Mouse (Mus musculus): ENCODE results near the gene Clvs2.
A peak's percentile ranks its signal among the peaks of the same experiment; 100 is the strongest.

The Clvs2 gene

DNA sequence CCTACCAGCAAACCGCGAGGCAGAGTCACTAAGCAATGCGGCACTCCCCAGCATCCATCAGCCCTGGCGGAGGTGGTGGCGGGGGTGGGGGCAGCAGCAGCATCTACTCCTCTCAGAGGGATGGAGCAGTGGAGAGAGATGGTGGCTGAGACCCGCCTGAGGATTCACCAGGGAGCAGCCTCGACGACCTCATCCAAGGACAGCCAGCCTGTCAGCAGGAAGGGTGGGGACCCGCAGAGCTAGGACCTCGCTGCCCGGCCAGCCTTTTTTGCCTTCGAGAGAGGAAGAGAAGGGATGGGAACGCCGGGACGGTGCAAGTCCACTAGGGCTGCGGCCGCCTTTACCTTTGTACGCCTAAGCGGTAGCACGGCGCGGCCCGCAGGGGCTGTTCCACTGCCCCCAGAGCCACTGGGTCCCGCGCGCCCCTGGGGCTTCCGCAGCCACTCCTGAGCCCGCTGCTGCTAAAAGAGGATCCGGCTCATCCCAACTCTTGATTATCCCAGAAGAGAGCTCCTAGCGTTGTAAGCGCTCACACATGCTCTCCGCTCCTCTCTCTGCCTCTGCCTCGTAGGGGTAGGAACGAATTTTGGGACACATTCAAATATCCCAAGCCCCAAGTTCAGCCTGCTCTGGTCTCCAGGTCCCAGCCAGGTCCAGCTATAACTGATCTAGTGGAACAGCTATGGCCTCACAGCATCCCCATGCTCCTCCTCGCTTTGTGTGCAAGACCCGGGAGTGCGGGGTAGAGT is at the start of gene Clvs2:
TSS of gene Clvs2 (minus strand) at position 639 of the 749 bp plus-strand sequence.
- Histone ChIP-seq H3K27me3 (ENCODE audit: insufficient read depth, low read length) (peaks cover 2% of the 10 kb centered on the region; the same call in 1 of the 2 replicates), H3K36me3 (ENCODE audit: insufficient read depth, low read length) (no peaks in the 10 kb centered on the region), H3K4me1 (replicated peaks; ENCODE audit: low read depth, low read length) (peaks cover 21% of the 10 kb centered on the region), H3K9me3 (ENCODE audit: low read length) (no peaks in the 10 kb centered on the region), H3K4me3 (replicated peaks; ENCODE audit: low read length) (peak within 1 kb of the TSS; percentile 82)
- TF ChIP-seq POU5F1 (IDR thresholded peaks at IDR 0.05; ENCODE audit: borderline replicate concordance, low read length): no peak
- no peak for TF ChIP-seq CTCF (conservative IDR thresholded peaks at IDR 0.05; ENCODE audit: low read length)
- TF ChIP-seq NANOG (IDR thresholded peaks at IDR 0.05; ENCODE audit: borderline replicate concordance, low read length): no peak

- no peaks in the 10 kb centered on the region for H3K27me3 ChIP-seq (ENCODE audit: insufficient read depth, low read length)
- H3K4me3 ChIP-seq (replicated peaks; ENCODE audit: low read length): no peak overlapping the region
- TF ChIP-seq NANOG (IDR thresholded peaks at IDR 0.05; ENCODE audit: borderline replicate concordance, low read length) (no peak), CTCF (conservative IDR thresholded peaks at IDR 0.05; ENCODE audit: low read length) (peak; percentile 92), POU5F1 (IDR thresholded peaks at IDR 0.05; ENCODE audit: borderline replicate concordance, low read length) (no peak)
- H3K4me1 ChIP-seq (replicated peaks; ENCODE audit: low read depth, low read length): no peaks in the 10 kb centered on the region
- H3K9me3 ChIP-seq (ENCODE audit: low read length): no peaks in the 10 kb centered on the region
- no peaks in the 10 kb centered on the region for H3K36me3 ChIP-seq (ENCODE audit: insufficient read depth, low read length)
Measured at GRCm38 (mm10) chr10:33653142-33653541, 28.6 kb upstream of the Clvs2 start.

GRCm38 (mm10) chr10:33623577-33623991 is 985 bp downstream of the Clvs2 start:
- no peaks in the 10 kb centered on the region for H3K9me3 ChIP-seq (ENCODE audit: low read length)
- TF ChIP-seq CTCF (conservative IDR thresholded peaks at IDR 0.05; ENCODE audit: low read length): no peak
- no peak for TF ChIP-seq NANOG (IDR thresholded peaks at IDR 0.05; ENCODE audit: borderline replicate concordance, low read length)
- no peak for TF ChIP-seq POU5F1 (IDR thresholded peaks at IDR 0.05; ENCODE audit: borderline replicate concordance, low read length)
- peaks cover 21% of the 10 kb centered on the region for H3K4me1 ChIP-seq (replicated peaks; ENCODE audit: low read depth, low read length)
- H3K27me3 ChIP-seq (ENCODE audit: insufficient read depth, low read length): peaks cover 2% of the 10 kb centered on the region; the same call in 1 of the 2 replicates
- H3K36me3 ChIP-seq (ENCODE audit: insufficient read depth, low read length): no peaks in the 10 kb centered on the region
- H3K4me3 ChIP-seq (replicated peaks; ENCODE audit: low read length): peak overlapping the region; percentile 82

- Histone ChIP-seq H3K27me3 (ENCODE audit: insufficient read depth, low read length) (peaks cover 2% of the 10 kb centered on the region; the same call in 1 of the 2 replicates), H3K4me3 (replicated peaks; ENCODE audit: low read length) (no peak overlapping the region), H3K9me3 (ENCODE audit: low read length) (no peaks in the 10 kb centered on the region), H3K4me1 (replicated peaks; ENCODE audit: low read depth, low read length) (peaks cover 21% of the 10 kb centered on the region), H3K36me3 (ENCODE audit: insufficient read depth, low read length) (no peaks in the 10 kb centered on the region)
- TF ChIP-seq NANOG (IDR thresholded peaks at IDR 0.05; ENCODE audit: borderline replicate concordance, low read length) (no peak), CTCF (conservative IDR thresholded peaks at IDR 0.05; ENCODE audit: low read length) (no peak), POU5F1 (IDR thresholded peaks at IDR 0.05; ENCODE audit: borderline replicate concordance, low read length) (no peak)
Measured at GRCm38 (mm10) chr10:33622700-33623099, 1.9 kb downstream of the Clvs2 start.

DNA sequence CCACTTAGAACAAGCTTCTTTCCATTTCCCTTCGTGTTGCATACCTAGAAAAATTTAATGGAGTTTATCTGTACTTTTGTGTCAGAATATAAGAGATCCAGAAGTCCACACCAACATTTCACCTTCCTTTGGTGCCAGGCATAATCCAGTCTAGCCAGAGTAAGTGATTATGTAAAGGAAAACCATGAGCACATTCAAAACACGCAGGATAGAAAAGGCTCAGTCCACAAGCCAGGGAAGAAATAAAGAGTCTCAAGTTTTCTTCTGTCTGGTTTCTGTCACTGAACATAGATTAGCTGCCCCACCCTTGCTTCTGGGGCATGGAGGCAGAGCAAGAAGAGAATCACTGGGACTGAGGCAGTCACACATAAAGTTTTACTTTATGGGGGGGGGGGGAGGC is 8.4 kb downstream of the Clvs2 start:
- no peaks in the 10 kb centered on the region for H3K4me1 ChIP-seq (replicated peaks; ENCODE audit: low read depth, low read length)
- no peaks in the 10 kb centered on the region for H3K27me3 ChIP-seq (ENCODE audit: insufficient read depth, low read length)
- TF ChIP-seq NANOG (IDR thresholded peaks at IDR 0.05; ENCODE audit: borderline replicate concordance, low read length) (no peak), POU5F1 (IDR thresholded peaks at IDR 0.05; ENCODE audit: borderline replicate concordance, low read length) (no peak), CTCF (conservative IDR thresholded peaks at IDR 0.05; ENCODE audit: low read length) (no peak)
- no peaks in the 10 kb centered on the region for H3K36me3 ChIP-seq (ENCODE audit: insufficient read depth, low read length)
- no peak overlapping the region for H3K4me3 ChIP-seq (replicated peaks; ENCODE audit: low read length)
- no peaks in the 10 kb centered on the region for H3K9me3 ChIP-seq (ENCODE audit: low read length)

- TF ChIP-seq NANOG (IDR thresholded peaks at IDR 0.05; ENCODE audit: borderline replicate concordance, low read length) (no peak), POU5F1 (IDR thresholded peaks at IDR 0.05; ENCODE audit: borderline replicate concordance, low read length) (no peak), CTCF (conservative IDR thresholded peaks at IDR 0.05; ENCODE audit: low read length) (no peak)
- Histone ChIP-seq H3K36me3 (ENCODE audit: insufficient read depth, low read length) (no peaks in the 10 kb centered on the region), H3K4me1 (replicated peaks; ENCODE audit: low read depth, low read length) (no peaks in the 10 kb centered on the region), H3K9me3 (ENCODE audit: low read length) (no peaks in the 10 kb centered on the region), H3K27me3 (ENCODE audit: insufficient read depth, low read length) (no peaks in the 10 kb centered on the region), H3K4me3 (replicated peaks; ENCODE audit: low read length) (no peak overlapping the region)
Measured at GRCm38 (mm10) chr10:33613197-33613596, 11.4 kb downstream of the Clvs2 start.

- no peak overlapping the region for H3K4me3 ChIP-seq (replicated peaks; ENCODE audit: low read length)
- peaks cover 5% of the 10 kb centered on the region for H3K9me3 ChIP-seq (ENCODE audit: low read length)
- H3K4me1 ChIP-seq (replicated peaks; ENCODE audit: low read depth, low read length): no peaks in the 10 kb centered on the region
- H3K27me3 ChIP-seq (ENCODE audit: insufficient read depth, low read length): no peaks in the 10 kb centered on the region
- TF ChIP-seq POU5F1 (IDR thresholded peaks at IDR 0.05; ENCODE audit: borderline replicate concordance, low read length) (no peak), CTCF (conservative IDR thresholded peaks at IDR 0.05; ENCODE audit: low read length) (no peak), NANOG (IDR thresholded peaks at IDR 0.05; ENCODE audit: borderline replicate concordance, low read length) (no peak)
- H3K36me3 ChIP-seq (ENCODE audit: insufficient read depth, low read length): no peaks in the 10 kb centered on the region
Measured at GRCm38 (mm10) chr10:33592732-33593131, 31.8 kb downstream of the Clvs2 start.

GRCm38 (mm10) chr10:33588800-33589199 is 35.8 kb downstream of the Clvs2 start:
- TF ChIP-seq CTCF (conservative IDR thresholded peaks at IDR 0.05; ENCODE audit: low read length) (no peak), NANOG (IDR thresholded peaks at IDR 0.05; ENCODE audit: borderline replicate concordance, low read length) (no peak), POU5F1 (IDR thresholded peaks at IDR 0.05; ENCODE audit: borderline replicate concordance, low read length) (no peak)
- Histone ChIP-seq H3K9me3 (ENCODE audit: low read length) (no peaks in the 10 kb centered on the region), H3K36me3 (ENCODE audit: insufficient read depth, low read length) (no peaks in the 10 kb centered on the region), H3K4me1 (replicated peaks; ENCODE audit: low read depth, low read length) (no peaks in the 10 kb centered on the region), H3K4me3 (replicated peaks; ENCODE audit: low read length) (no peak overlapping the region), H3K27me3 (ENCODE audit: insufficient read depth, low read length) (no peaks in the 10 kb centered on the region)

Data from E14TG2a.4 (cell line).